In the genomic region with DNA sequence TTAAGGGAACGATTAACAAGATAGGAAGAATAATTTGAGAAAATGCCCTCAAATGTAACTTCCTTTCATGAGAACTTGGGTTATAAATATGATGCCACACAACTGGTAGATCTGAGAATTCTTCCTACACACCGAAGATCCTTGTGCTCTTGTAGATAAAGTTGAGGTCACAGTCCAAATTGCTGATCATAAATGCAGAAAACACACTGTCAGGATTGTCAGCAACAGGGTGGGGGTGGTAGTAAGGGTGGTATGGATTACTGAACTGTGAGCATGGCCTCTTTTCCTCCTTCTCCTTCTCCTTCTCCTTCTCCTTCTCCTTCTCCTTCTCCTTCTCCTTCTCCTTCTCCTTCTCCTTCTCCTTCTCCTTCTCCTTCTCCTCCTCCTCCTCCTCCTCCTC, we compare ENCODE assay signal across 31 mouse cellular contexts.
"Had no signal": no experiment of that assay in that cellular context is flagged by ENCODE, and none has a peak within 500 bp of the region (broad histone marks: within the 10 kb centered on the region; RNA-seq: fewer than 3 reads in every experiment).

No protein-coding gene starts in this region.

- H3K4me3 ChIP-seq: limb, embryonic 10.5 days; limb, embryonic 12.5 days; limb, embryonic 13.5 days; limb, embryonic 15.5 days; liver, embryonic 12.5 days; liver, embryonic 13.5 days; liver, embryonic 15.5 days; lung, embryonic 15.5 days; megakaryocyte, embryonic 14.5 days; midbrain, embryonic 10.5 days; midbrain, embryonic 12.5 days; midbrain, embryonic 13.5 days; midbrain, embryonic 15.5 days; myocyte had no signal

- H3K4me2 ChIP-seq: limb, embryonic 12.5 days; limb, embryonic 13.5 days; limb, embryonic 15.5 days; liver, embryonic 11.5 days; liver, embryonic 12.5 days; liver, embryonic 13.5 days; liver, embryonic 15.5 days; lung, embryonic 14.5 days; lung, embryonic 15.5 days; midbrain, embryonic 11.5 days; midbrain, embryonic 12.5 days; midbrain, embryonic 13.5 days; midbrain, embryonic 15.5 days had no signal

- DNase-seq: left cerebral cortex, postnatal 4 days; liver; liver, embryonic 13.5 days; liver, postnatal 0 days; lung, adult 18-20 months; lung, adult 2 months; lung, embryonic 14.5 days; lung, postnatal 10 days; lung, postnatal 14 days; lung, postnatal 36 days; lung, postnatal 4 days; midbrain, embryonic 14.5 days had no signal

- H3K9ac ChIP-seq: limb, embryonic 12.5 days; limb, embryonic 13.5 days; limb, embryonic 15.5 days; liver, embryonic 12.5 days; liver, embryonic 13.5 days; liver, embryonic 14.5 days; liver, embryonic 15.5 days; liver, postnatal 0 days; lung, embryonic 14.5 days; lung, embryonic 15.5 days; midbrain, embryonic 12.5 days; midbrain, embryonic 13.5 days; midbrain, embryonic 15.5 days had no signal

- H3K4me1 ChIP-seq: limb, embryonic 15.5 days; liver, embryonic 12.5 days; liver, embryonic 13.5 days; liver, embryonic 15.5 days; lung, embryonic 15.5 days; megakaryocyte, embryonic 14.5 days; midbrain, embryonic 10.5 days; midbrain, embryonic 12.5 days; midbrain, embryonic 13.5 days; midbrain, embryonic 15.5 days had no signal

- ATAC-seq: liver, embryonic 12.5 days; liver, postnatal 0 days; lung, postnatal 0 days; midbrain, embryonic 13.5 days; midbrain, embryonic 15.5 days; midbrain, embryonic 16.5 days had no signal

- H3K27ac ChIP-seq: limb, embryonic 10.5 days; limb, embryonic 12.5 days; limb, embryonic 13.5 days; limb, embryonic 15.5 days; liver, embryonic 12.5 days; liver, embryonic 13.5 days; liver, embryonic 14.5 days; liver, embryonic 15.5 days; lung, embryonic 15.5 days; macrophage; midbrain, embryonic 10.5 days; midbrain, embryonic 12.5 days; midbrain, embryonic 13.5 days; midbrain, embryonic 15.5 days had no signal

- H3K36me3 ChIP-seq: limb, embryonic 10.5 days; limb, embryonic 12.5 days; limb, embryonic 13.5 days; limb, embryonic 15.5 days; liver, embryonic 12.5 days; liver, embryonic 13.5 days; liver, embryonic 15.5 days; lung, embryonic 15.5 days; midbrain, embryonic 10.5 days; midbrain, embryonic 12.5 days; midbrain, embryonic 13.5 days; midbrain, embryonic 15.5 days had no signal

- H3K9me3 ChIP-seq: limb, embryonic 10.5 days; limb, embryonic 12.5 days; limb, embryonic 13.5 days; limb, embryonic 15.5 days; liver, embryonic 12.5 days; liver, embryonic 13.5 days; liver, embryonic 15.5 days; lung, embryonic 15.5 days; megakaryocyte, embryonic 14.5 days; midbrain, embryonic 10.5 days; midbrain, embryonic 12.5 days; midbrain, embryonic 13.5 days; midbrain, embryonic 15.5 days had no signal

- H3K27me3 ChIP-seq: limb, embryonic 12.5 days; limb, embryonic 13.5 days; limb, embryonic 15.5 days; liver, embryonic 12.5 days; liver, embryonic 13.5 days; liver, embryonic 15.5 days; lung, embryonic 15.5 days; megakaryocyte, embryonic 14.5 days; midbrain, embryonic 12.5 days; midbrain, embryonic 13.5 days; midbrain, embryonic 15.5 days had no signal
